Mouse (Mus musculus): ENCODE measurements around the gene Ipcef1.

Gene Ipcef1

GRCm38 (mm10) chr10:6878276-6878881, 173.9 kb downstream of the Ipcef1 start:
- DNase-seq: no peak

GRCm38 (mm10) chr10:6873917-6874316, 178.4 kb downstream of the Ipcef1 start:
- no peak for DNase-seq

- no peak for DNase-seq
These were observed 180.7 kb downstream of the Ipcef1 start for GRCm38 (mm10) chr10:6871418-6872072.

GRCm38 (mm10) chr10:6855812-6856211, 196.5 kb downstream of the Ipcef1 start:
- DNase-seq: no peak

GRCm38 (mm10) chr10:6848834-6849233, 203.4 kb downstream of the Ipcef1 start:
- no peak for DNase-seq

GRCm38 (mm10) chr10:6848162-6848754, 204.0 kb downstream of the Ipcef1 start:
- DNase-seq: no peak

GRCm38 (mm10) chr10:6846283-6846682, 206.0 kb downstream of the Ipcef1 start:
- DNase-seq: no peak

- no peak for DNase-seq
These were observed 210.1 kb downstream of the Ipcef1 start for GRCm38 (mm10) chr10:6842225-6842624.

All from thymus, postnatal 36 days (tissue).